In the genomic region with DNA sequence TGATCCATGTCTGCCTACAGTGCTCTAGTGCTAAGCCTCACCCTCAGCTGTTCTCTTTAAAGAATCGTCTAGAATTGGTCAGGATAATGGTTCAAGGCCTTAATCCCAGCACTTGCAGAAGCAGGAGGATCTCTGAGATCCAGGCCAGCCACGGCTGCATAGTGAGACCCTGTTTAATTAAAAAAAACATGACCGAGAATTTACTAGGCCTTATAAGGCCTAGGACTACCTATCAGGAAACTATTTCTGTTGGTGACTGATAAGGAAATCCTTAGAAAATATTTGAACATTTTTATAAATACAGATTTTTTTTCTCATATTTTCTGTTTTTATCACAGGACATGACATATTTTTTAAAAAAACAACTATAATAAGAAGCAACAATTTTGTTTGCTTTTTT, we compare ENCODE assay signal across 27 mouse cellular contexts. TPM values are rescaled to one million over a fixed set of nuclear protein-coding genes. Genes with fewer than 3 reads are reported as not detected.
DNase-seq lines count a peak whose midpoint lies in the region; ATAC-seq and TF ChIP-seq lines count a peak whose summit lies in the region.
"Had no signal": no experiment of that assay in that cellular context is flagged by ENCODE, and none has a peak within 500 bp of the region (broad histone marks: within the 10 kb centered on the region; RNA-seq: fewer than 3 reads in every experiment).

No protein-coding gene starts in this region.

- no peak overlapping the region for H3K27ac ChIP-seq in heart, adult 2 months
- H3K27ac ChIP-seq in liver, embryonic 13.5 days, result no peak overlapping the region
- no peak overlapping the region for H3K27ac ChIP-seq in liver, postnatal 0 days (ENCODE audit: low read depth)
- H3K27ac ChIP-seq in liver, embryonic 16.5 days (ENCODE audit: low read length), result peak overlapping the region; percentile 44; the same call in 1 of the 2 replicates
- H3K27ac ChIP-seq: embryonic facial prominence, embryonic 13.5 days; embryonic facial prominence, embryonic 15.5 days; forebrain, embryonic 10.5 days; forebrain, embryonic 12.5 days had no signal

- H3K9ac ChIP-seq in heart, adult 2 months (ENCODE audit: low read depth, low read length), result no peak overlapping the region
- H3K9ac ChIP-seq in liver, embryonic 13.5 days, result no peak overlapping the region
- H3K9ac ChIP-seq in liver, postnatal 0 days (replicated peaks), result no peak overlapping the region
- H3K9ac ChIP-seq in liver, embryonic 16.5 days (ENCODE audit: low read depth, low read length), result no peak overlapping the region
- H3K9ac ChIP-seq: embryonic facial prominence, embryonic 13.5 days; embryonic facial prominence, embryonic 15.5 days; forebrain, embryonic 12.5 days had no signal

- no peak for TF ChIP-seq EP300 in heart, adult 2 months (IDR thresholded peaks at IDR 0.05; ENCODE audit: insufficient read depth, low read depth, low read length)
- no peak for TF ChIP-seq EP300 in liver, postnatal 0 days (IDR thresholded peaks at IDR 0.05; ENCODE audit: low read depth)

- no peaks in the 10 kb centered on the region for H3K9me3 ChIP-seq in liver, embryonic 13.5 days (replicated peaks)
- H3K9me3 ChIP-seq in liver, postnatal 0 days (ENCODE audit: low read length), result no peaks in the 10 kb centered on the region
- no peaks in the 10 kb centered on the region for H3K9me3 ChIP-seq in liver, embryonic 16.5 days (replicated peaks; ENCODE audit: control insufficient read depth, low read length)
- H3K9me3 ChIP-seq: embryonic facial prominence, embryonic 13.5 days; embryonic facial prominence, embryonic 15.5 days; forebrain, embryonic 10.5 days; forebrain, embryonic 12.5 days; G1E had no signal

- no peak overlapping the region for H3K4me2 ChIP-seq in liver, embryonic 13.5 days
- H3K4me2 ChIP-seq in liver, postnatal 0 days (ENCODE audit: low read depth, low read length), result no peak overlapping the region
- H3K4me2 ChIP-seq in liver, embryonic 16.5 days (ENCODE audit: low read depth, low read length), result no peak overlapping the region
- H3K4me2 ChIP-seq: embryonic facial prominence, embryonic 13.5 days; embryonic facial prominence, embryonic 15.5 days; forebrain, embryonic 12.5 days had no signal

- TF ChIP-seq CTCF in heart, adult 2 months (IDR thresholded peaks at IDR 0.05), result no peak
- no peak for TF ChIP-seq CTCF in liver, postnatal 0 days (IDR thresholded peaks at IDR 0.05; ENCODE audit: low read depth)

- peak; percentile 62; the same call in 1 of the 2 replicates for ATAC-seq in liver, embryonic 13.5 days (ENCODE audit: low read depth)
- no peak for ATAC-seq in liver, postnatal 0 days
- ATAC-seq in liver, embryonic 16.5 days (ENCODE audit: low read depth), result peak; percentile 47; the same call in 1 of the 2 replicates
- ATAC-seq in frontal cortex, adult (ENCODE audit: low TSS enrichment), result no peak
- ATAC-seq: activated CD4-positive, CD25-positive, alpha-beta regulatory T cell, adult 4 months; CD4-positive, CD25-positive, alpha-beta regulatory T cell, adult 4 months; forebrain, embryonic 14.5 days; Patski had no signal

- H3K4me3 ChIP-seq in heart, adult 2 months, result no peak overlapping the region
- no peak overlapping the region for H3K4me3 ChIP-seq in liver, embryonic 13.5 days (replicated peaks)
- no peak overlapping the region for H3K4me3 ChIP-seq in liver, postnatal 0 days (ENCODE audit: low read depth, low read length)
- no peak overlapping the region for H3K4me3 ChIP-seq in liver, embryonic 16.5 days (ENCODE audit: low read depth, low read length)
- H3K4me3 ChIP-seq: embryonic facial prominence, embryonic 13.5 days; embryonic facial prominence, embryonic 15.5 days; erythroblast, embryonic 14.5 days; forebrain, embryonic 10.5 days; forebrain, embryonic 12.5 days had no signal

- peaks cover 3% of the 10 kb centered on the region for H3K36me3 ChIP-seq in heart, adult 2 months (ENCODE audit: control insufficient read depth, insufficient read depth, low read length)
- no peaks in the 10 kb centered on the region for H3K36me3 ChIP-seq in liver, embryonic 13.5 days
- H3K36me3 ChIP-seq in liver, postnatal 0 days (replicated peaks; ENCODE audit: insufficient read depth, low read length), result peaks cover 9% of the 10 kb centered on the region; the same call in 1 of the 2 replicates
- peaks cover 2% of the 10 kb centered on the region; the same call in 1 of the 2 replicates for H3K36me3 ChIP-seq in liver, embryonic 16.5 days (ENCODE audit: control insufficient read depth, insufficient read depth)

- no peaks in the 10 kb centered on the region for H3K4me1 ChIP-seq in heart, adult 2 months (ENCODE audit: control insufficient read depth, insufficient read depth, low read length)
- peaks cover 19% of the 10 kb centered on the region for H3K4me1 ChIP-seq in liver, embryonic 13.5 days (replicated peaks)
- H3K4me1 ChIP-seq in liver, postnatal 0 days (ENCODE audit: insufficient read depth), result 0 out of 2 replicates have a peak, but pooled peaks cover 3% of the 10 kb centered on the region
- H3K4me1 ChIP-seq in liver, embryonic 16.5 days (ENCODE audit: control insufficient read depth, low read depth, low read length), result peaks cover 12% of the 10 kb centered on the region
- H3K4me1 ChIP-seq: embryonic facial prominence, embryonic 13.5 days; embryonic facial prominence, embryonic 15.5 days; forebrain, embryonic 10.5 days; forebrain, embryonic 12.5 days had no signal

- WGBS in heart, adult 2 months, result 80% methylated on average over 3 of the region's 3 CpGs
- WGBS in liver, embryonic 13.5 days (ENCODE audit: insufficient replicate concordance), result 49% methylated on average over 3 of the region's 3 CpGs
- 60% methylated on average over 3 of the region's 3 CpGs for WGBS in liver, postnatal 0 days (ENCODE audit: insufficient replicate concordance)
- 37% methylated on average over 3 of the region's 3 CpGs for WGBS in liver, embryonic 16.5 days (ENCODE audit: insufficient replicate concordance)

- no peaks in the 10 kb centered on the region for H3K27me3 ChIP-seq in heart, adult 2 months (ENCODE audit: control insufficient read depth, insufficient read depth, low read length)
- H3K27me3 ChIP-seq in liver, embryonic 13.5 days, result no peaks in the 10 kb centered on the region
- H3K27me3 ChIP-seq in liver, postnatal 0 days (ENCODE audit: insufficient read depth, low read length), result no peaks in the 10 kb centered on the region
- no peaks in the 10 kb centered on the region for H3K27me3 ChIP-seq in liver, embryonic 16.5 days (ENCODE audit: control insufficient read depth, insufficient read depth, low read depth, low read length)
- H3K27me3 ChIP-seq: CH12.LX; embryonic facial prominence, embryonic 13.5 days; embryonic facial prominence, embryonic 15.5 days; forebrain, embryonic 12.5 days; Patski had no signal

- peak; percentile 60 for DNase-seq in heart, adult 11 months
- DNase-seq in heart, adult 2 months, result no peak
- no peak for DNase-seq in liver, embryonic 13.5 days
- no peak for DNase-seq in liver, postnatal 0 days
- peak; percentile 31 for DNase-seq in c-Kit-positive CD71-positive TER-119-positive erythroid progenitor cells, embryonic 14.5 days (ENCODE audit: low spot score)
- DNase-seq: adrenal gland, adult 8-10 months; B cell, adult 2 months; cerebellum, adult 11 months; cerebellum, adult 18-20 months; cerebellum, adult 8-10 months; cerebellum, adult 9-11 months; cerebellum, postnatal 14 days; cerebellum, postnatal 36 days; embryo, embryonic 11 days had no signal

- intact Hi-C loops in heart, adult 2 months (cut with DNase I), result no loop called here

- TF ChIP-seq POLR2A in heart, adult 2 months (IDR thresholded peaks at IDR 0.05; ENCODE audit: insufficient read depth, low read depth, low read length), result no peak

- no peaks in the 10 kb centered on the region for H3K79me2 ChIP-seq in heart, adult 2 months (replicated peaks; ENCODE audit: control insufficient read depth, insufficient read depth, low read length)

RNA-seq across cellular contexts. Expression of a gene that starts 17.9 kb away (rescaled TPM):
- 1 to 10 TPM; 4.3 to 4.6 TPM for total RNA-seq in heart, adult 2 months (2021)
- 3.2 and 3.5 TPM in 2 replicates for polyA plus RNA-seq in heart, adult 2 months (2012; rRNA removed)
- 10.0 and 12.7 TPM in 2 replicates for polyA plus RNA-seq in liver, embryonic 13.5 days (2015; fragmentation: Nextera tagmentation; extraction: Ambion mirVana)
- 3.8 and 4.0 TPM in 2 replicates for polyA plus RNA-seq in liver, postnatal 0 days (2015; fragmentation: Nextera tagmentation; extraction: Ambion mirVana)
- polyA plus RNA-seq in liver, embryonic 16.5 days (2015; fragmentation: Nextera tagmentation; extraction: Ambion mirVana), result 8.7 and 8.8 TPM in 2 replicates

RNA-seq across cellular contexts. Expression of a gene that starts 18.2 kb away (rescaled TPM):
- total RNA-seq in heart, adult 2 months (2021), result 1 to 10 TPM; 4.8 to 5.5 TPM
- 3.3 and 3.8 TPM in 2 replicates for polyA plus RNA-seq in heart, adult 2 months (2012; rRNA removed)
- polyA plus RNA-seq in liver, embryonic 13.5 days (2015; fragmentation: Nextera tagmentation; extraction: Ambion mirVana), result 18.3 and 20.2 TPM in 2 replicates
- 10.8 and 11.8 TPM in 2 replicates for polyA plus RNA-seq in liver, postnatal 0 days (2015; fragmentation: Nextera tagmentation; extraction: Ambion mirVana)
- 17.5 and 18.2 TPM in 2 replicates for polyA plus RNA-seq in liver, embryonic 16.5 days (2015; fragmentation: Nextera tagmentation; extraction: Ambion mirVana)

RNA-seq across cellular contexts. Expression of a gene that starts 44.4 kb away (rescaled TPM):
- total RNA-seq in heart, adult 2 months (2021), result 1 to 10 TPM; 1.7 to 1.9 TPM
- polyA plus RNA-seq in heart, adult 2 months (2012; rRNA removed), result 1.5 and 2.6 TPM in 2 replicates
- 0.60 and 0.85 TPM in 2 replicates for polyA plus RNA-seq in liver, embryonic 13.5 days (2015; fragmentation: Nextera tagmentation; extraction: Ambion mirVana)
- polyA plus RNA-seq in liver, postnatal 0 days (2015; fragmentation: Nextera tagmentation; extraction: Ambion mirVana), result 0.20 and 0.22 TPM in 2 replicates
- 1.5 and 1.7 TPM in 2 replicates for polyA plus RNA-seq in liver, embryonic 16.5 days (2015; fragmentation: Nextera tagmentation; extraction: Ambion mirVana)
- total RNA-seq: CH12.LX had no signal
- polyA plus RNA-seq: erythroblast, embryonic 14.5 days; G1E had no signal

Comparison
In these comparisons a context has a peak if more than half of its experiments do, and no peak if none do; other contexts are left out.
1. DNase-seq: peak in heart, adult 11 months (single experiment) and c-Kit-positive CD71-positive TER-119-positive erythroid progenitor cells, embryonic 14.5 days (single experiment); none in heart, adult 2 months (0 of 2), liver, embryonic 13.5 days (single experiment) and liver, postnatal 0 days (single experiment).
2. ATAC-seq: peak in liver, embryonic 13.5 days (single experiment) and liver, embryonic 16.5 days (single experiment); none in liver, postnatal 0 days (single experiment) and frontal cortex, adult (single experiment).